Mouse (Mus musculus) lung, embryonic 14.5 days (tissue): ENCODE measurements at regions not wholly inside any gene's neighbourhood (a gene's known extent, or its start where the extent isn't known, plus 50 kb on each side); places are given as distances from the start of the nearest gene placed in this dataset.

Source experiments
- ATAC-seq: fragments of 200-750 bp; cut with Nextera tagmentation; 2 replicates; pipeline ENCODE4 v1.8.0; 2017; ENCODE audit warnings: mild to moderate bottlenecking, moderate TSS enrichment, moderate library complexity; ENCODE audit not compliant: insufficient read depth
- DNase-seq: peaks from one replicate; pipeline ENCODE4 v3.0.0-alpha.2; 2015
- H3K27ac ChIP-seq: fragments of 300-500 bp; sonication (generic); 2 replicates; pipeline ENCODE4 v1.5.1; 2014; ENCODE audit warnings: low read depth, mild to moderate bottlenecking, moderate library complexity
- H3K27me3 ChIP-seq: fragments of 300-500 bp; sonication (generic); 2 replicates; pipeline ENCODE4 v1.6.1; 2014; ENCODE audit warnings: low read length, control low read depth; ENCODE audit not compliant: insufficient read depth
- H3K36me3 ChIP-seq: fragments of 300-500 bp; sonication (generic); 2 replicates; pipeline ENCODE4 v1.6.1; 2014; ENCODE audit warnings: control low read depth; ENCODE audit not compliant: insufficient read depth
- H3K4me1 ChIP-seq: fragments of 300-500 bp; sonication (generic); 2 replicates; pipeline ENCODE4 v1.6.1; 2014; ENCODE audit warnings: antibody characterized with exemption, control low read depth; ENCODE audit not compliant: insufficient read depth
- H3K4me2 ChIP-seq: fragments of 300-500 bp; sonication (generic); 2 replicates; pipeline ENCODE4 v1.6.1; 2014; ENCODE audit warnings: mild to moderate bottlenecking
- H3K4me3 ChIP-seq: fragments of 300-500 bp; sonication (generic); 2 replicates; pipeline ENCODE4 v1.5.1; 2014; ENCODE audit warnings: low read depth, low read length
- H3K9ac ChIP-seq: fragments of 300-500 bp; sonication (generic); 2 replicates; pipeline ENCODE4 v1.6.1; 2014
- H3K9me3 ChIP-seq: fragments of 300-500 bp; sonication (generic); 2 replicates; pipeline ENCODE4 v1.6.1; 2016; ENCODE audit warnings: low read depth, low read length, control low read depth
- CTCF ChIP-seq: IDR thresholded peaks from 2 replicates; pipeline ENCODE4 v1.5.1; 2016; ENCODE audit warnings: antibody characterized with exemption, low read depth
- WGBS: fragments of 180-500 bp; shearing (Covaris S2); extraction: QIAGEN DNeasy Blood & Tissue Kit; methylation state at CpG from one replicate; pipeline ENCODE4 v1.1.7; 2014; 5-methylcytosine and 5-hydroxymethylcytosine counted together

DNA sequence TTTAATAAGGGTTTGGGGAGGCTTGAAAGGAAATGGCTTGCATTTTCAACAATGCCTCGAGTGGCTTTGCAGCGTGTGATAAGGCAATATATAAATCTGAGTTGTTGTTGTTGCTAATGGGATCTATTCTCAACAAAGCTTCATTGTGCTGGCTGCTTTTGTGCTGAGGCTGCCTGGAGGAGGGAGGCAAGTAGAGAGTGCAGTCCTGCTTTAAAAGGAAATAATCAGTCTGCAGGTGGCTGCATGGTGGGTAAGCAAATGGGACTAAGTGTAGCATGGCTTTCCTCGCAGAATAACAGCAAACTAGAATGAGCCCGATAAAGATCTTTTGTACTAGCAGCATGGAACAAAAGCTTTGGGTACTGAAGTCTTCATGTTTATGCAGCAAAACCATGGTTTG, 257.4 kb upstream of the Negr1 start:
- ATAC-seq, result no peak
- WGBS, result 68% methylated on average over 4 of the region's 4 CpGs
- Histone ChIP-seq H3K4me2 (no peak overlapping the region), H3K27ac (no peak overlapping the region), H3K4me1 (peaks cover 3% of the 10 kb centered on the region; the same call in 1 of the 2 replicates), H3K9me3 (no peaks in the 10 kb centered on the region), H3K4me3 (no peak overlapping the region), H3K36me3 (no peaks in the 10 kb centered on the region), H3K9ac (no peak overlapping the region), H3K27me3 (no peaks in the 10 kb centered on the region)
- TF ChIP-seq CTCF, result no peak
- no peak for DNase-seq

DNA sequence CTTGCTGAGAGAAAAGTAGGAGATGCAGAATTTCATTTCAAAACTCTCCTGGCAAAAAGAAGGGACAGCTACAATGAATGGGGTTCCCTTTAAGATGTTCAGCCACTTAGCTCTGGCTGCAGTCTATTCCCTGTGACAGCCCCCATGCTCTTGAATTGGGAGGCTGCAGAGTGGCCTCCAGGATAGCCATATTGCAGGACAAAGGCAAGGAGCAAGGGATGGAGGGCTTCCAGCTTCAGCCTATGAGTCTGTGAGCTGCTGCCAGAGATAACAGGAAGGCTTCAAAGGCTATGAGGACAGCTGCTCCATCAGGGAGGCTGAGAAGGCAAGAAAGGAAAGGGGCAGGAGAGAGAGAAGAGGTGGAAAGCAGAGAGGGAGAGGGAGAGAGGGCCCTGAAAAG, 256.5 kb upstream of the Negr1 start:
- no peak for TF ChIP-seq CTCF
- Histone ChIP-seq H3K27me3 (no peaks in the 10 kb centered on the region), H3K4me1 (peaks cover 3% of the 10 kb centered on the region; the same call in 1 of the 2 replicates), H3K4me3 (no peak overlapping the region), H3K4me2 (no peak overlapping the region), H3K36me3 (no peaks in the 10 kb centered on the region), H3K9me3 (no peaks in the 10 kb centered on the region), H3K9ac (no peak overlapping the region), H3K27ac (no peak overlapping the region)
- no peak for DNase-seq
- ATAC-seq, result no peak

DNA sequence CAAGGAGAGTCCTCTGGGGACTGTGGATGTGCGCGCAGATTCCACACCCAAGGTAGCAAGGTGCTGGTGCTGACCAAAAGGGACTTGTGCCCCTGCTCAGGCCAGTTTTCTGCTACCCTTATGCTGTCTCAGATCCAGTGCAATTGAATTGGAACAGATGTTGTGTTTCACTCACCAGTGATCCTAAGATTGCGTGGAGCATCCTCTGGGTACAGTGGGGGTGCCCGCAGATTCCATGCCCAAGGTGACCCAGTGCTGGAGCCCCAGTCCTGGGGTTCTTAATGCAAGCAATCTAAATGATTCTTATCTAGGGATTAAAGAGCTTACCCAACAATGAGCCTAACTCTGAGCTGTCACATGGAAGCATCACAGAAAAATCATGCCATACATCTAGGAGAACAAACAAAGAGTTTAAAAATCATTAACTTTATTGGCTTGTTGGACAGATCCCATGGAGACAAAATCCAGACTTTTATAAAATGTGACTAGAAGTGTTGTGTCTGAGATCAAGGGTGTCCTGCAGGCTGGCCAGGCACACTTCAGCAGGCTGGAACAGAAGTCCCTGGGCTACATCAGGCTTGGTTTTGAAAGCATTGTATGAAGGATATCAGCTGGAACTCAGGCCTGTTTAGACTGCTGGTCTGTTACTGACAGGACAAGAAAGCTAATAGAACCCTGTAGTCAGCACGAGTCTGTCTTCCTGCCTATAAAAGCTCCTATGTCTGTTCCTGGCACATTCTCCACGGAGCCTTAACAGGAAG, 226.4 kb upstream of the Negr1 start:
- Histone ChIP-seq H3K4me2 (no peak overlapping the region), H3K4me3 (no peak overlapping the region), H3K27me3 (no peaks in the 10 kb centered on the region), H3K36me3 (no peaks in the 10 kb centered on the region), H3K27ac (no peak overlapping the region), H3K9ac (no peak overlapping the region), H3K9me3 (no peaks in the 10 kb centered on the region), H3K4me1 (no peaks in the 10 kb centered on the region)
- DNase-seq (peak; percentile 64), ATAC-seq (peak; percentile 97)
- 68% methylated on average over 6 of the region's 6 CpGs for WGBS
- no peak for TF ChIP-seq CTCF

DNA sequence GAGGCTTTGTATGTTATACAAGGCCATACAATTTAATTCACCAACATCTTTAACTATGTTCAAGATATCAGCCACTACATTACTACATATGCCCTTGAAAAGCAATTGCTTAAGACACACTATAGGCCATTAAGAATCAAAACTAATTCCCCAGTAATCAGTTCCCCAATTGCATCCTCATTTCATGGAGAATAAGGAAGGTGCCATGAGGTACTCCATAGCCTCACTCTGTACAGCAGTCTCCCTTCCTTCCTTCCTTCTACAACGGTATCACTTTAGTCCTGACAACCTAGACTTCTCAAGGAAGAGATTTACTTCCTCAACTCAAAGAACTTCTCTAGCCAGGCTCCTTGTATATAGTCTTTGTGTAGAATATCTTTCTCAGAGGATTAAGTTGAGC, 220.1 kb upstream of the Negr1 start:
- Histone ChIP-seq H3K36me3 (no peaks in the 10 kb centered on the region), H3K9me3 (no peaks in the 10 kb centered on the region), H3K4me1 (no peaks in the 10 kb centered on the region), H3K9ac (no peak overlapping the region), H3K27ac (no peak overlapping the region), H3K4me3 (no peak overlapping the region), H3K4me2 (no peak overlapping the region), H3K27me3 (no peaks in the 10 kb centered on the region)
- 97% methylated on average over 1 of the region's 1 CpGs for WGBS
- no peak for TF ChIP-seq CTCF
- ATAC-seq (no peak), DNase-seq (no peak)

- WGBS, result 46% methylated on average over 4 of the region's 4 CpGs
These were observed 209.9 kb upstream of the Negr1 start for GRCm38 (mm10) chr3:156351727-156352126.

DNA sequence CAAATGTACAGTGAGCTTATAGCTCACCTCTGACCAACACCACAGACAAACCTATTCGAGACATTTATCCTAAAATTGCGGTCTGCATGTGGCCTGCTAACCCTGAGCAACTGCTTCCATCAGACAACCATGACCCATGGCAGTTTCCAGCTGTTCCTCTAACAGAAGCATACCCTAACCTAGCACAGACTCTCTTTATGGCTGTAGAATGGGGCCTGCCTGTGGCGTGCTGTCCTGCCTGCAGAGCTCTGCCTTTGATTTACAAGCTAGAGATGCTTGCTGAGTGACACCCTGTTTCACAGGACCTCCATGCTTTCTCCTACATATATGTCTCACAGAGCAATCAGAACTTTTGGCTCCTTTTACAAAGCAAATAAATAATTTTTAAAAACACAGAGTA, 208.2 kb upstream of the Negr1 start:
- TF ChIP-seq CTCF, result no peak
- Histone ChIP-seq H3K9me3 (no peaks in the 10 kb centered on the region), H3K4me3 (no peak overlapping the region), H3K4me1 (no peaks in the 10 kb centered on the region), H3K4me2 (no peak overlapping the region), H3K9ac (no peak overlapping the region), H3K27ac (no peak overlapping the region), H3K36me3 (no peaks in the 10 kb centered on the region), H3K27me3 (no peaks in the 10 kb centered on the region)
- WGBS, result 68% methylated on average over 3 of the region's 3 CpGs
- ATAC-seq (no peak), DNase-seq (no peak)

More at GRCm38 (mm10) chr3:156351727-156352126, 209.9 kb upstream of the Negr1 start:
- ATAC-seq, result no peak
- H3K27me3 ChIP-seq, result no peaks in the 10 kb centered on the region
- no peaks in the 10 kb centered on the region for H3K4me1 ChIP-seq
- no peak overlapping the region for H3K9ac ChIP-seq
- no peaks in the 10 kb centered on the region for H3K36me3 ChIP-seq
- peak; percentile 26 for DNase-seq
- no peak overlapping the region for H3K27ac ChIP-seq
- no peaks in the 10 kb centered on the region for H3K9me3 ChIP-seq
- H3K4me2 ChIP-seq, result no peak overlapping the region
- no peak overlapping the region for H3K4me3 ChIP-seq
- peak; percentile 35 for TF ChIP-seq CTCF

GRCm38 (mm10) chr3:156353841-156354473, 207.6 kb upstream of the Negr1 start:
- Histone ChIP-seq H3K9me3 (no peaks in the 10 kb centered on the region), H3K27ac (no peak overlapping the region), H3K9ac (no peak overlapping the region), H3K4me3 (no peak overlapping the region), H3K4me1 (no peaks in the 10 kb centered on the region), H3K36me3 (no peaks in the 10 kb centered on the region), H3K27me3 (no peaks in the 10 kb centered on the region), H3K4me2 (no peak overlapping the region)
- TF ChIP-seq CTCF, result no peak
- WGBS, result 71% methylated on average over 9 of the region's 9 CpGs
- DNase-seq (no peak), ATAC-seq (no peak)
